Mouse (Mus musculus) embryo, embryonic 10.5 days (tissue): ENCODE results near the gene Lhfpl2.
A peak's percentile ranks its signal among the peaks of the same experiment; 100 is the strongest.

Experiments used
- DNase-seq: peaks from one replicate; pipeline ENCODE4 v3.0.0-alpha.2; 2015; ENCODE audit warnings: low spot score

Gene Lhfpl2

DNA sequence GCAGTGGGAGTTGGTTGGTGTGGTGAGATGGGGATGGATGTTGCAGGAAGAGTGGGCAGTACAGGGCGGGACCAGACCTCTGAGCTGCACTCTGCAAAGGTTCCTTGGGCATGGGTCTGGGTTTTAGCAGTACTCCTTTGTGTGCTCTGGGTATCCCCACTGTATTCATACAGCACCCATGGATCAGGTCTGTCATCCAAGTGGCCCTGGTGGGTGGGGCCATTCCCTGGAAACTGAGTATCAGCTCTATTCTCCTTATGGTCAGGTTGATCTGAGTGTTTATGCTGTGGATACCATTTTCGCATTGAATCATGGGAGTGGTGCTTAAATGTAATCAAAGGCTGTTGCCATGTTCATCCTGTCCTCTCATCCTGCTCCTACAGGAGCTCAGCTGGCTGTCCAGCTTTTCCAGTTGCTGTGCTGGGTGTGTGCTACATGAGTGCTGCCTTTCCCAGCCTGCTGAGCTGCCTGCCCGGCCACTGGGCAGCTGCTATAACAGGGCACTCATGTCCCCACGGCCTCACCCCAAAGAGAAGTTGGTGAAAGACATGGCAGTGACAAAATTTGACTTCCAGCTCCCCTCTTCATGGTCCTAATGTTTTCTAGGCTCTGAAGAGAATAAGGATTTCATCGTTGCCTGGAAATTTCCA is 9.2 kb downstream of the Lhfpl2 start:
- no peak for DNase-seq

DNA sequence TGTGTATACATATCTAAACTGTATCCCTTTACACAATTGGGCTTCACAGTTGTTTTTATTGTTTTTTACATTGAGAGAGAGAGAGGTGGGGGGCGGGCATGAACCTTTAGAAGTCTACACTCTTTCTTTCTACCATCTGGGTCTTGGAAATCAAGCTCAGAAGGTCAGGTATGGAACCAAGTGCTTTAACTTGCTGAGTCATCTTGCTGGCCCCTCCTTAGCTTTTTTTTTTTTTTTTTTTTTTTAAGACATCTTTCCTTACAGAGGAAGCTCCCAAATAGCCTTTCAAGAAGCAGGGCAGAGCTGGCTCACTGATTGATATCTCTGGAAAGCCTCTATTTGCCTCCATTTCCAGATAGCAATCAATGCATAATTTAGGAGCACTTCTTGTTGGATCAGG is 10.7 kb downstream of the Lhfpl2 start:
- DNase-seq: no peak

GRCm38 (mm10) chr13:94069421-94070307 is 12.1 kb downstream of the Lhfpl2 start:
- peak; percentile 73 for DNase-seq

- no peak for DNase-seq
These were observed 12.7 kb downstream of the Lhfpl2 start for GRCm38 (mm10) chr13:94070308-94070619.

DNA sequence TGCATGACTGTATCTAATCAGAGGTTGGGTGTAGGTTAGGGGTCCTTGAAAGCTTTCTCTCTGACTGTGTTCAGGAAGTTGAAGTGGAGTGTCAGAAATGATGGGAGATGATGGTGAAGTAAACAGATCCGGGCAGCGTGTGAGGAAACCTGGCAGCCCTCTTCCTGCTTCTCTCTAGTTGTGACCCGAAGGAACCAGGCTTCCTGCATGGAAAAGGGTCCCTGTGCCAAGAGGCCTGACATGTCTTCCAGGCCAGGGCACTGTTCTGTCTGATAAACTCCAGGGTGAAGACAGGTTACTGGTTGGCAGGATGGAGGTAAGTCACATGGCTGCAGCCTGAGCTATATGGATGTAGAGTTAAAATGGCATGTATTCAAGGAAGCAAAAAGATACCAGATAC is 13.3 kb downstream of the Lhfpl2 start:
- DNase-seq: no peak

- no peak for DNase-seq
These were observed 15.6 kb downstream of the Lhfpl2 start for GRCm38 (mm10) chr13:94073046-94073715.

GRCm38 (mm10) chr13:94073716-94074115 is 16.1 kb downstream of the Lhfpl2 start:
- no peak for DNase-seq

DNA sequence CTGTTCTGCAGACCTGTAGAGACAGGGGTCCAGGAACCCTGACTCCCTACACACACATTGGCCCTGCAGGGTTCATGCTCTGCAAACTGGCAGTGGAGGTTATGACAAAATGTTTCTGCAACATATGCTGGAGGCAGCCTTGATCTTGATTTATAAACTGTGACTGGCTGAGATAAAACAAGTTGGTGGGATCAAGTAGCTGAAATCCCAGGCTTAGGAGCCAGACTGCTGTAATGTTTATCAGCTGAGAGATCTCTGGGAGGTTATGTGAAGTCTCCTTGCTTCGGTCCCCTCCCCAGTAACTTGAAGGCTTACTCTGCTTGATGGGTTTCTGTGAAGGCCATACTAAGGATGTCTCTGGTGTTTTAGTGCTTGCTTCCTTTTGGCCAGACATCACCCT is 17.6 kb downstream of the Lhfpl2 start:
- DNase-seq: no peak

DNA sequence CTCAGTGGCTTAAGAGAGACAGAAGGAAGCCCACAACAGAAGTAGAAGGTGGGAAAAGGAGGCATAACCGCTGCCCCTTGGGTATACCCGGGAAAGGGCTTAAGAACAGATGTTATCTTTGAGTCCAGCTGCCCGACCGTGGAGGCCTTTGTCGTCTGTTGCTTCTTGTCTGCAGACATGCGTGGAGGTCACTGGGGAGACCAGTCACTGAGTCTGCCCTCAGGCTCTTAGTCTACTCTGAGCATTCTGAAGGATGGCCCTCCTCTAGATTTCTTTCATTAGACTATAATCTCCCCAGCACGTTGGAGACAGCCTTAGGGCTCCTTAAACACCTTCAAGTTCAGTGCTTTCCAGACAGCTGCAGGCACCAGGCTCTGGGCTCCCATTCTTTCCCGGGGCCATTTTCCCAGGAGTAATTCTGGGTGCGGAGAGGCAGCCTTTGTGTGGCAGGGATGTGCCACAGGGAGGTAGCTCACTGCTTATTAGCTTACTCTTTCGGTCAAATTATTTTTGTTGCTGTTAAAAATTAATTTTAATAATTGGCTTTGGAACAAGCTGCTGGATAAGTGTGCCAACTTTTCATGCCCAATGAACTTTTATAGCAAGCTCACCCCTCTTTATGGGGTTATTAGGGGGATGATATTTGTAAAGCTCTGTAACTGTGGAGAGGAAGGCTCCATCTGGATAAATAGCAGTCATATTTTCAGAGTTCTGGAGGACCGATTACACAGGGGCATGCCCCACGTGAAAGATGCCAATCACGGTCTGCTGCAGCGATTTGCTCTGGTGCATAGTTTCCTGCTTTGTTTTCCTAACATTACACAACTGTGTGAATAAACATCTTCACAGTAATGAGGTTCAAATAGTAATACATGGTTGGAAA is 19.8 kb downstream of the Lhfpl2 start:
- DNase-seq: no peak

GRCm38 (mm10) chr13:94083196-94083595 is 25.6 kb downstream of the Lhfpl2 start:
- no peak for DNase-seq

DNA sequence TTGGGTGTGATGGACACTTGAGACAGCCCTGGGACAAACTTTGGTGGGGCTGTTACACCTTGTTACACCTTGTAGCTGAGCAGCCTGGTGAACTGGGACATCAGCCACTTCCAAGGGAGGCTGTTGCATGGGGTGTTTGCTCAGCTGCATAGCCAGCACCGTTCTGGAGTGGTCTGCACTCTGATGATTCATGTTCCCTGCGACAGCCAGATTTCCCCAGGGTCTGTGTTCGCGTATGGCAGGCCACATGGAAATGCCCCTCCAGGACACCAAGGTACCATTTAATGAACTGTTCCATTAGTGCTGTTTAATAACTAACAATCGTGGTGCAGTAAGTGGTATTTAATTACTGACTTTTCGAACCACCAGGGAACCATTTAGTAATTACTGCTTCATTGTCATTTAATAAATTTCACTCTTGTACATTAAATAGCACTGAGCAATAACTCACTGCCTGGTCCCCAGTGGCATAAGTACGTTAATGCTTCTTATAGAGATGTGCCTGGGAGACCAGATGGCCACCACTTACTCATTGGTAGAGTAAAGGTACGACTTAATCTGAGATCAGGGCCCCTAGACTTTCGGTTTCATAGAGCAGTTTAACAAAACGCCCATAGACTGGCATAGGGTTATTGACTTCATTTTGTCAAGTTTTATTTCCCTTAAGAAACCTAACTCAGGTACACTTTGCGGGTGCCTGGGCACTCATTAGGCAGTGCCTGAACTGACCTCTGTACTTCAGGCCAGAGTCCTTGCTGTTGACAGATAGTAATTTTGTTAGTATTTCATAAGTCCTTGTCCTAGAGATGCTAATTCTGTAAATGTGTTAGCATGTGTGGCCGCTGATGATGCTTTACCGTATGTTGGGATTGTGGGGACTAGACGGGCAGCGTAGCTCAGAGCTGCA is 26.9 kb downstream of the Lhfpl2 start:
- DNase-seq: peak; percentile 57

DNA sequence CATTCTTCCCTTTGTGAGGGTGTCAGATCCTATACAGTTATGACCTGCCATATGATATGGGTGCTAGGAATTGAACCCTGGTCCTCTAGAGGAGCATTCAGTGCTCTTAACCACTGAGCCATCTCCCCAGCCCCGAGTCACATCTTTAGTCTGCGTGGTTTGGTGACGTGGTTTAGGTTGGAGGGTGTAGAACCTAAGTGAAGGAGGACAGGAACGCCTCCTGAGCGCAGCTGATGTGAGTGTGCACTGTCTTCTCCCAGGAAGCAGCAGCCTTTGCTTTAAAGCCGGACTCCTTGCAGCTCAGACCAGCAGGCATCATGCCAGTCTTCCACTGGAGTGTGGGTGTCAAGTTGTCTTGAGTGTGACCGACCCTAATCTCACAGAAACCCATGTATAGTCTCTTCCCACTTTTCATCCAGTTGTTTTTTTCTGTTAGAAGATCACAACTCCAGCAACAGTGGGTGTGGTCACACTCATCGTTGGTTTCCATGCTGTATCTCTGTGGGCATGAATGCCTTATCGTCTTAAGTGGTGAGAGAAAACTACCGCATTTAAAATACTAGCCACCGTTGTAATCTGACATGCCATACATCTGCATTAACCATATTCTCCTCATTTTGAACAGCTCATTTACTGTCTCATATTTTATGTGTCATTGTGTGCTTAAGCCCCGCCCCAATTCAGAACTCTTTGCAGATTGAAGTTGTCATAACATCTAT is 28.7 kb downstream of the Lhfpl2 start:
- no peak for DNase-seq

DNA sequence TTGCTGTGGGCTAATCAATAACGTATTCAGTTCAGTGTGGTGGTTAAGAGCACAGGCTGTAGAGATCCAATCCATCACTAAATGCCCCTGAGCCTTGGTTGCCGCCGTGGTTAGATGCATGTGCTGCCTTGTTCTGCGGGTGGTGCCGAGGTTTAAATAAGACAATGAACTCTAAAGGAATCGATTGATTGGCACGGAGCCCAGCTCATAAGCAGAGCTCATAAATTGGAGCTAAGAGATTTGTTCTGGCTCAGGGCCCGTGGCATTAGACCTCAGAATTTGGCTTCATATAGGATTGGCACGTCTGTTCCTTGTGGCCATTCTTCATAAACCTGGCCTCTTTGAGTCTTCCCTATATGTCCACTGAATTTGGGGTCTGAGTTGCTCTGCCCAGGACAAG is 29.5 kb downstream of the Lhfpl2 start:
- DNase-seq: no peak

DNA sequence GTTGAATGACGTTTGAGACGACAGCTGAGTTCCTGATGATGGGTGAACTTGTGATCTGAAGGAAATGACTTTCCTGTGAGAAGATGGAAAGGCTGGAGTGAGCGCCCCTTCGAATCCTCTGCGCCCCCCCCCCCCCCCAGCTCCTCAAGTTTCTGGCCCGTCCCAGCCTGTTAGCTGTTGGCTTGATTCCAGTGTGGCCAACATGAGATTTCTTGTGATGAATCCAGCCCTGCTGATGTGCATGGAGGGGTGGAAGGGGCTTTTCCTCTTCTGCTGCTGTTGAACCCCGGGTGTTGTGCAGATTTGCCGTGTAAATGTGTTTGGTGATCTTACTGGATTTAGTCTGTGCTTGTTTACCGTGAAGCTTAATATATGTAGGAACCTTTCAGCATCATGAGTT is 31.2 kb downstream of the Lhfpl2 start:
- DNase-seq: no peak

- peak; percentile 68 for DNase-seq
These were observed 31.7 kb downstream of the Lhfpl2 start for GRCm38 (mm10) chr13:94089286-94089685.

DNA sequence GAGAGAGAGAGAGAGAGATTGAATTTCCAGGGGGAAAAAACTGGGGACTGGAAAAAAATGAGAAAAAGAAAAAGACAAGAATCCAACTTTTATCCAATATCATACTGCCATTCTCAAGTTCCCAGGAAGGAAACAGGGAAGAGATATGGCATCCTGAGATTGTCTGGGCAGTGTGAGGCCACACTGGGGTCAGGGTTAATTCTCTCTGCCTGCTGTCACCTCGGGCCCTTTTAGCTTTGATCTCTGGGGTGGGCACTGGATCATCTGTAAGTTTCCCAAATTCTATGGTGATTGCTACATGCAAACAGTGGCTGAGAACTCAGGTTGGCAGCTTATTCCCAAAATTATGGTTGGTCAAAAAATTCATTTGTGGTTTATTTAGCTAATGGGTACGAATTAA is 33.8 kb downstream of the Lhfpl2 start:
- peak; percentile 54 for DNase-seq

- DNase-seq: no peak
These were observed 36.6 kb downstream of the Lhfpl2 start for GRCm38 (mm10) chr13:94094176-94094575.

GRCm38 (mm10) chr13:94094625-94095024 is 37.0 kb downstream of the Lhfpl2 start:
- DNase-seq: no peak

DNA sequence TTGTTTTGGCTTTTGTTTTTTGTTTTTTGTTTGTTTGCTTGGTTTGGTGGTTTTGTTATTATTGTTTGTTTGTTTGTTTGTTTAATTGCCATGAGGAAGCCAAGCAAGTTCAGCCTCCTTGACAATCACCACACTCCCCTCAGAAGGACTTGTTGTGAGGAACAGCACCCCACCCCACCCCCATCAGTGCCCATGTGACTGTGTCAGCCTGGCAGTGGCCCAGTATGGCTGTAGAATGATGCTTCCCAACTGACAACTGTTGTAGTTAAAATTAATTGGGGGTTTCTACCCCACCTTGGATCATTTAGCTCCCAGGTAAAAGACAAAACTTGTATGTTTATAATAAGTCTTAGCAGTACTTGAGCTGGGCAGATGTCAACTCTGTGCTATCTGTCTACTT is 37.6 kb downstream of the Lhfpl2 start:
- DNase-seq: no peak

GRCm38 (mm10) chr13:94097667-94098066 is 40.1 kb downstream of the Lhfpl2 start:
- DNase-seq: no peak
